Comparison of ENCODE assay signal across 22 mouse cellular contexts in the genomic region with DNA sequence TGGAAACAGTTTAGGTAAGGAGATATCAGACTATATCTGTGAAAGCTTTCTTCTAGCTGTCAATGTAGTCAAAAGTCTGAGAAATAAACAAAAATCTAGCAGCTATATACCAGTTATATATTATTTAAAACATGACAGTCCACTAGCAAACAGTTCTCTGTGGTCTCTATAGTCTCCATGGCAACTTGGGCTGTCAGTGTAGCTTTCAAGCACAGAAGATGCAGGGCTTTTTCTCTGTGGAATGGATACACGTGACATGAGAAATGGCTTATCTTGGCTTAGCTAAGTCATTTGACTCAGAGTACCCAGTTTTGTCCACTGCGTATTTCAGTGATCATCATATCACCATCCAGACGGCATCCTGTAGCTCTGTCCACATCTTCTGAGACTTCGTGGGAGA.
"Had no signal": no experiment of that assay in that cellular context is flagged by ENCODE, and none has a peak within 500 bp of the region (broad histone marks: within the 10 kb centered on the region; RNA-seq: fewer than 3 reads in every experiment).

No protein-coding gene starts in this region.

- H3K27me3 ChIP-seq: kidney, embryonic 15.5 days; limb, embryonic 12.5 days; limb, embryonic 15.5 days had no signal

- H3K4me1 ChIP-seq: kidney, embryonic 15.5 days; limb, embryonic 15.5 days had no signal

- H3K27ac ChIP-seq: kidney, embryonic 15.5 days; left cerebral cortex, adult 2 months; limb, embryonic 12.5 days; limb, embryonic 15.5 days; liver, embryonic 14.5 days; macrophage; stomach, postnatal 0 days had no signal

- H3K36me3 ChIP-seq: kidney, embryonic 15.5 days; limb, embryonic 12.5 days; limb, embryonic 15.5 days had no signal

- H3K9ac ChIP-seq: kidney, embryonic 15.5 days; limb, embryonic 12.5 days; limb, embryonic 15.5 days; liver, embryonic 14.5 days; liver, postnatal 0 days; lung, embryonic 14.5 days had no signal

- DNase-seq: kidney, adult 8-10 months; kidney, postnatal 10 days; kidney, postnatal 36 days; layer of hippocampus, postnatal 36 days; left cerebral cortex, postnatal 4 days; liver, postnatal 0 days; lung, embryonic 14.5 days; right cerebral cortex, postnatal 25 days; spleen, adult 18-20 months; thymus, adult 2 months; thymus, postnatal 14 days; thymus, postnatal 4 days had no signal

- H3K4me2 ChIP-seq: kidney, embryonic 15.5 days; limb, embryonic 12.5 days; limb, embryonic 15.5 days; liver, embryonic 11.5 days; lung, embryonic 14.5 days had no signal

- ATAC-seq: intestine, postnatal 0 days; liver, postnatal 0 days; lung, postnatal 0 days had no signal

- H3K9me3 ChIP-seq: kidney, embryonic 15.5 days; limb, embryonic 12.5 days; limb, embryonic 15.5 days had no signal

- H3K4me3 ChIP-seq: kidney, embryonic 15.5 days; left cerebral cortex, adult 2 months; limb, embryonic 12.5 days; limb, embryonic 15.5 days had no signal
